Mouse (Mus musculus): ENCODE results near the gene Tnfaip1. TPM values are rescaled to one million over a fixed set of nuclear protein-coding genes. Genes with fewer than 3 reads are reported as not detected.
A peak's percentile ranks its signal among the peaks of the same experiment; 100 is the strongest.
"Not testable (repeated sequence)": the region's sequence is repeated elsewhere in the genome, so short reads cannot be mapped to it uniquely, and the experiment has no call there.

Gene Tnfaip1
- polyA plus RNA-seq, 1 experiment from 2014 or later, result 92.4 TPM

- WGBS, result 92% methylated on average over 10 of the region's 10 CpGs
- H3K36me3 ChIP-seq, result peaks cover 63% of the 10 kb centered on the region
- H3K27ac ChIP-seq, result not testable (repeated sequence)
These were observed 4.6 kb downstream of the Tnfaip1 start for GRCm38 (mm10) chr11:78531515-78531914.

GRCm38 (mm10) chr11:78531046-78531445, 5.1 kb downstream of the Tnfaip1 start:
- WGBS, result 88% methylated on average over 6 of the region's 6 CpGs
- Histone ChIP-seq H3K27ac (no peak overlapping the region), H3K4me1 (peaks cover 11% of the 10 kb centered on the region), H3K9me3 (replicated peaks) (no peaks in the 10 kb centered on the region), H3K4me3 (no peak overlapping the region), H3K36me3 (peaks cover 67% of the 10 kb centered on the region), H3K27me3 (ENCODE audit: low read depth, poor library complexity, severe bottlenecking) (no peaks in the 10 kb centered on the region)
- no peak for DNase-seq (ENCODE audit: low spot score)

More at GRCm38 (mm10) chr11:78531515-78531914, 4.6 kb downstream of the Tnfaip1 start:
- not testable (repeated sequence) for H3K27me3 ChIP-seq (ENCODE audit: low read depth, poor library complexity, severe bottlenecking); H3K9me3 ChIP-seq (replicated peaks); H3K4me3 ChIP-seq; DNase-seq (ENCODE audit: low spot score)
- peaks cover 11% of the 10 kb centered on the region for H3K4me1 ChIP-seq

DNA sequence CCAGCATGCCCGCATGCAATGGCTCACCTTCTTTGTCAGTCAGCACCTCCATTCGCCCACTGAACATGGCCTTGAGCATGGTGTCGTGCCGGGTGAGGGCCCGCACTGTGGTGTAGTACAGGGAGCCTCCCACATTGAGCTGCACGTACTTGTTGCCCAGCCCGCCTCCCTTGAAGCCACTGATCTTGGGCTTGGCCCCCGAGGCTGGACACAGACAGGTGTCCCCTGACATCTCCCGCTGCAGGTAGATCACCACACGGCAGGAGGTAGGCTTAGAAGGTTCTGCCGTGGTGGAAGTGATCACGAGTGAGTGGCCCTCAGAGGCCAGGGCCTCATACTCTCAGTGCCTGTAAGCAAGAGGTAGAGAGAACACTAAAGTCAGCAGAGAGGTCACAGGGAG, 6.1 kb downstream of the Tnfaip1 start:
- no peaks in the 10 kb centered on the region for H3K27me3 ChIP-seq (ENCODE audit: low read depth, poor library complexity, severe bottlenecking)
- 90% methylated on average over 12 of the region's 12 CpGs for WGBS
- H3K4me1 ChIP-seq, result peaks cover 7% of the 10 kb centered on the region
- H3K36me3 ChIP-seq, result peaks cover 78% of the 10 kb centered on the region
- H3K9me3 ChIP-seq (replicated peaks), result no peaks in the 10 kb centered on the region
- H3K4me3 ChIP-seq, result no peak overlapping the region
- H3K27ac ChIP-seq, result no peak overlapping the region
- DNase-seq (ENCODE audit: low spot score), result no peak

DNA sequence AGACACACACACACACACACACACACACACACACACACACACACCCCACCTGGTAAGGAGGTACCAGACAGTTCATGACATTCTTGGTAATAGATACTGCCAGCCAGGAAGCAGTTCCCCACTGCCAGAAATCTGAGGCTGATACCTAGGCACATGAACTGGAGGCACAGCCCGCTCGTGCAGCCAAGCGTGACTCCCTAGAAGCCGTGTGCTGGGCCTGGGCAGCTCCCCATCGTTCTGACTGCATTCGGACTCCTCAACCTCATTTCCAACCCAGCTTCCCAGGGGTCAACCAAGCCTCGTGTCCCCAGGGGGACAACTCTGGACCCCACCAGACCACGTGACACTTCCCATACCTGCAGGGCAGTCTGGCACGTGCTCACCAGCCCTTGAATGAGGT, 7.4 kb downstream of the Tnfaip1 start:
- no peaks in the 10 kb centered on the region for H3K4me1 ChIP-seq
- H3K36me3 ChIP-seq, result peaks cover 87% of the 10 kb centered on the region
- no peaks in the 10 kb centered on the region for H3K27me3 ChIP-seq (ENCODE audit: low read depth, poor library complexity, severe bottlenecking)
- H3K9me3 ChIP-seq (replicated peaks), result no peaks in the 10 kb centered on the region
- no peak for DNase-seq (ENCODE audit: low spot score)
- no peak overlapping the region for H3K27ac ChIP-seq
- no peak overlapping the region for H3K4me3 ChIP-seq
- WGBS, result 89% methylated on average over 9 of the region's 9 CpGs

- Histone ChIP-seq H3K9me3 (replicated peaks) (no peaks in the 10 kb centered on the region), H3K36me3 (peaks cover 100% of the 10 kb centered on the region), H3K4me1 (no peaks in the 10 kb centered on the region), H3K27ac (no peak overlapping the region), H3K27me3 (ENCODE audit: low read depth, poor library complexity, severe bottlenecking) (no peaks in the 10 kb centered on the region), H3K4me3 (no peak overlapping the region)
- DNase-seq (ENCODE audit: low spot score), result no peak
- 90% methylated on average over 2 of the region's 2 CpGs for WGBS
These were observed 11.3 kb downstream of the Tnfaip1 start for GRCm38 (mm10) chr11:78524838-78525237.

DNA sequence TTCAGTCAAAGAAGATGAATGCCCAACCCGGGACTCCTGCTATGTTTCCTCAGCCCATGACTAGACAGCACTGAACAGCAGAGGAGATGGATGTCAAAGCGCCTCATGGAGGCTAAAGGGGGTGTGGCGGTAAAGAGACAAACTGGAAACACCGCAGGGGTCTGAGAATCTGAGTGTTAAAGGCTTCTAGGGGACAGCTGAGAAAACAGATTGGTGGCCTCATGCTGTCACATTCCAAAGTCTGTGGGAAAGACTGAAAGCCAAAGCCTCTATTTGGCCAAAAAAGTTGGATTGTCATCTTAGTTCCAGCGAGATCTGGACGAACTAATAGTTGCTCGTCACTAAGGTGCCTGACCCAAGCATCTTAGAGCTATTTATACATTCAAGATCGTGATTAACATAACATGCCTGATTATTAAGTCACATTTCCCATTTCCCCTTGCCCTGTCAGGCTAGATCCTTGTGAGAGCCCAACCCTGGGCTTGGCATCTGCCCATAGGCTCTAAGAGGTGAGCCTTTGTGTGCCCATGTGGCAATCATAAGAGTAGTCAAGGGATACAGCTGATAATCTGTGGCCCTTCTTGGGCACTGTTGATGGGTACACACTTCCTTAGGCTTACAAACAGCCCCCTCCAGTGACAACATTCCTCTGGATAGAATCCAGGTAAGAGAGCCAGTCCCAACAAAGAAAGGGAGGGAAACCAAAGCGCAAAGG, 12.7 kb downstream of the Tnfaip1 start:
- WGBS, result 86% methylated on average over 9 of the region's 9 CpGs

DNA sequence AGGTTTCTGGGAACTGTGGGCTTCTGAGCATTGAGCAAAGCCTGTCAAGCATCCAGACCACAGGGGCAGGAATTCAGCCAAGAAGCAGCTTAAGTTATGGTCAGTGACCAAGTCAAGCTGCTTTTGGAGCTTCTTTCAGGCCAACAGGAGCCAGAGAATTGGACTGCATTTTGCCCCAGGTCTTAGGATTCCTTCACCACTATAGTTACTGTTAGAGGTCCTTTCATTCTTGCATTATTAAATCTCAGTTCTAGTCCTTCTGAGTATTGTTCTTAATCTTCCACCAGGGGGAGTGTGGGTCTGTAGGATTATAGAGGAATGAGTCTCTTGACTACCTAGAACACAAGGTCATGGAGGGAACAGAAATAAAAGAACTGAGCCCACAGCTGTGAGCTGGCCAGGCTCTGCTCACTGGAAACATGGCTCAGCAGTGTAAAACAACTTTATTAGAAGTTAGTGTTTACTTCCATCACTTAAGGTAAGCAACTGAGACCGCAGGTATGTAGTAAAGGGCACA, 13.6 kb downstream of the Tnfaip1 start:
- Histone ChIP-seq H3K4me1 (no peaks in the 10 kb centered on the region), H3K27ac (no peak overlapping the region), H3K9me3 (replicated peaks) (no peaks in the 10 kb centered on the region), H3K36me3 (peaks cover 99% of the 10 kb centered on the region), H3K4me3 (no peak overlapping the region), H3K27me3 (ENCODE audit: low read depth, poor library complexity, severe bottlenecking) (no peaks in the 10 kb centered on the region)
- DNase-seq (ENCODE audit: low spot score), result no peak
- WGBS, result 96% methylated on average over 1 of the region's 1 CpGs

More for the DNA sequence above, 12.7 kb downstream of the Tnfaip1 start:
- H3K4me3 ChIP-seq, result no peak overlapping the region
- no peaks in the 10 kb centered on the region for H3K9me3 ChIP-seq (replicated peaks)
- no peak overlapping the region for H3K27ac ChIP-seq
- H3K36me3 ChIP-seq, result peaks cover 99% of the 10 kb centered on the region
- H3K27me3 ChIP-seq (ENCODE audit: low read depth, poor library complexity, severe bottlenecking), result no peaks in the 10 kb centered on the region
- H3K4me1 ChIP-seq, result no peaks in the 10 kb centered on the region
- DNase-seq (ENCODE audit: low spot score), result no peak

DNA sequence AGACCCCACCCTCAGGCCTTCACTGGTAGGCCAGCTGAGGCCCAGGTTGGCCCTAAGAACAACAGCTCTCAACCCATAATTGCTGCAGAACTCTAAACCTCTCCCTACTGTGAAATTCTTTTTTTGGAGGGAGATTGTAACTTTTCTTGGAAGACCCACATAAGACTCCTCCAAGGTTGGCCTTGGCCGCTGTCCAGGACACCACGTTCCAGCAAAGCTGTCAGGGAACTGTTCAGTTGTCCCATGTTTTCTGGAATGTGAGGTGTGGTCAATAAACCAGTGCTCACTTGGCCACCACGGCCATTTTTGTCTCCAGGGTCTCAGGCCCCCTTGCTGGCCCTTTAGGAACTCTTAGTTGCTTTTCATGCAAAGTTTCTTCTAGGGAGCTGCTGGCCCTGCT, 14.3 kb downstream of the Tnfaip1 start:
- no peak overlapping the region for H3K4me3 ChIP-seq
- peaks cover 96% of the 10 kb centered on the region for H3K36me3 ChIP-seq
- H3K27me3 ChIP-seq (ENCODE audit: low read depth, poor library complexity, severe bottlenecking), result no peaks in the 10 kb centered on the region
- H3K9me3 ChIP-seq (replicated peaks), result no peaks in the 10 kb centered on the region
- DNase-seq (ENCODE audit: low spot score), result no peak
- no peak overlapping the region for H3K27ac ChIP-seq
- no peaks in the 10 kb centered on the region for H3K4me1 ChIP-seq
- 97% methylated on average over 3 of the region's 3 CpGs for WGBS

DNA sequence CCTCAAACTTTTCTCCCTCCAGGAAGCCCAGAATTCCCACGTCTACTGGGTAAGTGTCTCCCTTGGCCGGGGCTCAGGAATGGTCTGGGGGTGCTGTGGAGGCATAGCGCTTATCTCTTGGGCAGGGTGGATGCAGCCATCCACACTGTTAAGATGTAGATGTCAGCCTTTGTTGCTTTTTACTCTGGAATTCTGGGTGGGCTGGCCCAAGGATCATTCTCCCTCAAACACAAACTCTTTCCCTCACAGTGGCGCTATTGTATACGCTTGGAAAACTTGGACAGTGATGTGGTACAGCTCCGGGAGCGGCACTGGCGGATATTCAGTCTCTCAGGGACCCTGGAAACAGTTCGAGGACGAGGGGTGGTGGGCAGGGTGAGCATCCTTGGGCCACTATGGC, 17.2 kb downstream of the Tnfaip1 start:
- Histone ChIP-seq H3K4me1 (no peaks in the 10 kb centered on the region), H3K9me3 (replicated peaks) (no peaks in the 10 kb centered on the region), H3K4me3 (no peak overlapping the region), H3K27ac (no peak overlapping the region), H3K36me3 (peaks cover 96% of the 10 kb centered on the region), H3K27me3 (ENCODE audit: low read depth, poor library complexity, severe bottlenecking) (no peaks in the 10 kb centered on the region)
- no peak for DNase-seq (ENCODE audit: low spot score)
- WGBS, result 95% methylated on average over 10 of the region's 10 CpGs

DNA sequence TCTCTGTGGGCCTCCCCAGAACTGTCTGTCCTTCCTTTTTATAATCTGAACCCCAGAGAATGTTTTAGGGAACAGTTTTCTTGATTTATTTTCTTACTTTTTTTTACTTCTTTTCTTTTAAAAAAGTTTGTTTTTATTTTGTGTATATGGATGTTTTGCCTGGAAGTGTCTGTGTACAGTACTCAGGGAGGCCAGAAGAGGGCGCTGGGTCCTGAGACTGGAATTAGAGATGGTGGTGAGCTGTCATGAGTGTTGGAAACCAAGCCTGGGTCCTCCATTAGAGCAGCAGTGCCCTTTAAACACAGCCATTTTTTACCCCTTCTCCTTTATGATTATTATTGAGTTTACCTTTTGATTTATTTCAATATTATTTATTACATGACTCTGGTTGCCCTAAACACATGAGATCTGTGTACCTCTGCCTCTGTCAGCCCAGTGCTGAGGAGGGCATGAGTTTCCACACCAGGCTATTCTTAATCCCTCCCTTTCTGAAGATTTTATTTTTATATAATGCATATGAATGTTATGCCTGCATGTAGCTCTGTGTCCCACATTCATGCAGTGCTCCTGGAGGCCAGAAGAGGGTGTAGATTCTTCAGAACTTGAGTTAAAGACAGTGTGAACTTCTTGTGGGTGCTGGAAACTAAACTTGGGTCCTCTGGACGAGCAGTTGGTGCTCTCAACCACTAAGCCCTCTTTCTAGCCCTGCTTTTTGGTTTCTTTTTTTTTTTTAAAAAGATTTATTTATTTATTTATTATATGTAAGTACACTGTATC, 20.4 kb downstream of the Tnfaip1 start:
- WGBS, result 69% methylated on average over 2 of the region's 2 CpGs
- no peak overlapping the region for H3K4me3 ChIP-seq
- H3K9me3 ChIP-seq (replicated peaks), result no peaks in the 10 kb centered on the region
- H3K4me1 ChIP-seq, result peaks cover 19% of the 10 kb centered on the region
- H3K27me3 ChIP-seq (ENCODE audit: low read depth, poor library complexity, severe bottlenecking), result no peaks in the 10 kb centered on the region
- no peak for DNase-seq (ENCODE audit: low spot score)
- H3K27ac ChIP-seq, result no peak overlapping the region
- H3K36me3 ChIP-seq, result peaks cover 69% of the 10 kb centered on the region

DNA sequence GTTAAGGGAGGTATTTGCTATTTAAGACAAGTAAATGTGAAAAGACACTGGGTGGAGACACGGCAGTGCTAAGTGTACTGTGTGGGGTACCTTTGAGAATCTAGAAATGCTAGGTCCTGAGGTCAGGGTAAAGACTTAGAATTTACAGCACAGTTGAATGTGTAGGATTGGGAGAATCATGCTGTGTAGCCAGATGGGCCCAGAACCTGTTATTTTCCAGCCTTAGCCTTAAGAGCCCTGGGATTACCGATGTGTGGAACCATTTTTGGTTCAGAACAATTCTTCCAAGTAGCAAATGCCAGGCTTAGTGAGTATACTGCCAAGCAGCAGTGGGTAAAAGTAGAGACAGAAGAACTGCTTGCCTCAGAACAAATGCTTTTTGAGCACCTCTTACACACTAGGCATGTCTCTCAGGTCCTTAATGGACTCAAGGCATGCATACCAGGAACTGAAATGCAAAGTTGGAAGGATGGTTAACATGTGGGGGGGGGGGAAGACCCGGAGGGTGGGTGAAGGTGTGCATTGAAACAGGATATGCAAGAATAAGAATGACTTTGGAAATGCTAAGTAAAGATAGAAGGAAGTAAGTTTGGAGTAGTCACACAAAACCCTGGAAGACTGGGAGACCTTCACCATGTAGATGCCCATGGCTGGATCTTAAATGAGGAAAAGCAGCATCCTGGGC, 22.9 kb downstream of the Tnfaip1 start:
- 84% methylated on average over 3 of the region's 3 CpGs for WGBS
- no peak for DNase-seq (ENCODE audit: low spot score)
- Histone ChIP-seq H3K4me3 (peak overlapping the region; percentile 85), H3K27me3 (ENCODE audit: low read depth, poor library complexity, severe bottlenecking) (no peaks in the 10 kb centered on the region), H3K9me3 (replicated peaks) (no peaks in the 10 kb centered on the region), H3K27ac (peak overlapping the region; percentile 94; the same call in 1 of the 2 replicates), H3K36me3 (peaks cover 63% of the 10 kb centered on the region), H3K4me1 (peaks cover 19% of the 10 kb centered on the region)

GRCm38 (mm10) chr11:78512025-78512957, 23.8 kb downstream of the Tnfaip1 start, which contains the start of the genes Tmem199 and Poldip2:
TSS of gene Tmem199 (minus strand) at chr11:78512172.
TSS of gene Poldip2 (plus strand) at chr11:78512193.
- H3K27me3 ChIP-seq (ENCODE audit: low read depth, poor library complexity, severe bottlenecking), result no peaks in the 10 kb centered on the region
- H3K4me3 ChIP-seq, result peak within 1 kb of the TSS; percentile 85
- H3K9me3 ChIP-seq (replicated peaks), result no peaks in the 10 kb centered on the region
- peak; percentile 98 for DNase-seq (ENCODE audit: low spot score)
- WGBS, result under 1% methylated on average over 67 of the region's 67 CpGs
- peaks cover 19% of the 10 kb centered on the region for H3K4me1 ChIP-seq
- H3K36me3 ChIP-seq, result peaks cover 63% of the 10 kb centered on the region
- peak within 1 kb of the TSS; percentile 94 for H3K27ac ChIP-seq

Data from limb, embryonic 10.5 days (tissue).